Mouse (Mus musculus): ENCODE results near the gene Six5. TPM values are rescaled to one million over a fixed set of nuclear protein-coding genes. Genes with fewer than 3 reads are reported as not detected.

The Six5 gene
- polyA plus RNA-seq, 1 experiment from 2014 or later = 4.2 TPM

- no peak overlapping the region for H3K9ac ChIP-seq (replicated peaks; ENCODE audit: low read depth)
- peaks cover 25% of the 10 kb centered on the region for H3K36me3 ChIP-seq (ENCODE audit: insufficient read depth, low read length)
- H3K4me2 ChIP-seq (replicated peaks; ENCODE audit: low read depth, low read length) = no peak overlapping the region
- H3K4me1 ChIP-seq (ENCODE audit: insufficient read depth, low read depth, low read length) = no peaks in the 10 kb centered on the region
- H3K27me3 ChIP-seq (replicated peaks; ENCODE audit: insufficient read depth, low read length) = no peaks in the 10 kb centered on the region
- ATAC-seq (no peak), DNase-seq (ENCODE audit: low spot score) (no peak)
- no peak overlapping the region for H3K4me3 ChIP-seq (ENCODE audit: low read depth, low read length)
- WGBS = 58% methylated on average over 4 of the region's 4 CpGs
- TF ChIP-seq CTCF (IDR thresholded peaks at IDR 0.05) (no peak), EP300 (IDR thresholded peaks at IDR 0.05) (no peak)
- no peaks in the 10 kb centered on the region for H3K9me3 ChIP-seq (ENCODE audit: low read length)
- H3K27ac ChIP-seq (ENCODE audit: low read length) = no peak overlapping the region
These were observed 43.2 kb upstream of the Six5 start for GRCm38 (mm10) chr7:19051161-19051560.

GRCm38 (mm10) chr7:19052345-19053135, 41.9 kb upstream of the Six5 start:
- WGBS = 89% methylated on average over 15 of the region's 15 CpGs
- Histone ChIP-seq H3K36me3 (ENCODE audit: insufficient read depth, low read length) (0 out of 2 replicates have a peak, but pooled peaks cover 12% of the 10 kb centered on the region), H3K4me1 (ENCODE audit: insufficient read depth, low read depth, low read length) (no peaks in the 10 kb centered on the region), H3K4me3 (ENCODE audit: low read depth, low read length) (no peak overlapping the region), H3K9ac (replicated peaks; ENCODE audit: low read depth) (no peak overlapping the region), H3K9me3 (ENCODE audit: low read length) (no peaks in the 10 kb centered on the region), H3K4me2 (replicated peaks; ENCODE audit: low read depth, low read length) (no peak overlapping the region), H3K27ac (ENCODE audit: low read length) (no peak overlapping the region), H3K27me3 (replicated peaks; ENCODE audit: insufficient read depth, low read length) (no peaks in the 10 kb centered on the region)
- ATAC-seq = no peak
- TF ChIP-seq CTCF (IDR thresholded peaks at IDR 0.05) (no peak), EP300 (IDR thresholded peaks at IDR 0.05) (no peak)
- DNase-seq (ENCODE audit: low spot score) = no peak

GRCm38 (mm10) chr7:19053136-19053532, 41.3 kb upstream of the Six5 start:
- Histone ChIP-seq H3K9me3 (ENCODE audit: low read length) (no peaks in the 10 kb centered on the region), H3K36me3 (ENCODE audit: insufficient read depth, low read length) (0 out of 2 replicates have a peak, but pooled peaks cover 10% of the 10 kb centered on the region), H3K4me1 (ENCODE audit: insufficient read depth, low read depth, low read length) (no peaks in the 10 kb centered on the region), H3K27ac (ENCODE audit: low read length) (no peak overlapping the region), H3K27me3 (replicated peaks; ENCODE audit: insufficient read depth, low read length) (no peaks in the 10 kb centered on the region), H3K4me2 (replicated peaks; ENCODE audit: low read depth, low read length) (no peak overlapping the region), H3K4me3 (ENCODE audit: low read depth, low read length) (no peak overlapping the region), H3K9ac (replicated peaks; ENCODE audit: low read depth) (no peak overlapping the region)
- ATAC-seq (no peak), DNase-seq (ENCODE audit: low spot score) (no peak)
- WGBS = 93% methylated on average over 7 of the region's 7 CpGs
- TF ChIP-seq EP300 (IDR thresholded peaks at IDR 0.05) = no peak
- TF ChIP-seq CTCF (IDR thresholded peaks at IDR 0.05) = no peak

- WGBS = 35% methylated on average over 33 of the region's 33 CpGs
These were observed 40.2 kb upstream of the Six5 start, which contains the start of gene Rsph6a for GRCm38 (mm10) chr7:19054047-19054776. TSS of gene Rsph6a (plus strand) at chr7:19054690.

GRCm38 (mm10) chr7:19054777-19055076, 39.7 kb upstream of the Six5 start:
- TF ChIP-seq CTCF (IDR thresholded peaks at IDR 0.05) (no peak), EP300 (IDR thresholded peaks at IDR 0.05) (no peak)
- H3K27ac ChIP-seq (ENCODE audit: low read length) = no peak overlapping the region
- no peak overlapping the region for H3K4me2 ChIP-seq (replicated peaks; ENCODE audit: low read depth, low read length)
- H3K4me3 ChIP-seq (ENCODE audit: low read depth, low read length) = no peak overlapping the region
- 73% methylated on average over 9 of the region's 9 CpGs for WGBS
- no peak for DNase-seq (ENCODE audit: low spot score)
- 0 out of 2 replicates have a peak, but pooled peaks cover 10% of the 10 kb centered on the region for H3K36me3 ChIP-seq (ENCODE audit: insufficient read depth, low read length)
- no peak overlapping the region for H3K9ac ChIP-seq (replicated peaks; ENCODE audit: low read depth)
- no peaks in the 10 kb centered on the region for H3K4me1 ChIP-seq (ENCODE audit: insufficient read depth, low read depth, low read length)
- ATAC-seq = no peak
- H3K27me3 ChIP-seq (replicated peaks; ENCODE audit: insufficient read depth, low read length) = no peaks in the 10 kb centered on the region
- H3K9me3 ChIP-seq (ENCODE audit: low read length) = no peaks in the 10 kb centered on the region

More at GRCm38 (mm10) chr7:19054047-19054776, 40.2 kb upstream of the Six5 start, which contains the start of gene Rsph6a:
- no peaks in the 10 kb centered on the region for H3K4me1 ChIP-seq (ENCODE audit: insufficient read depth, low read depth, low read length)
- H3K9me3 ChIP-seq (ENCODE audit: low read length) = no peaks in the 10 kb centered on the region
- no peaks in the 10 kb centered on the region for H3K27me3 ChIP-seq (replicated peaks; ENCODE audit: insufficient read depth, low read length)
- no peak within 1 kb of the TSS for H3K27ac ChIP-seq (ENCODE audit: low read length)
- H3K4me3 ChIP-seq (ENCODE audit: low read depth, low read length) = no peak within 1 kb of the TSS
- H3K4me2 ChIP-seq (replicated peaks; ENCODE audit: low read depth, low read length) = no peak within 1 kb of the TSS
- no peak within 1 kb of the TSS for H3K9ac ChIP-seq (replicated peaks; ENCODE audit: low read depth)
- TF ChIP-seq CTCF (IDR thresholded peaks at IDR 0.05) (peak; percentile 71), EP300 (IDR thresholded peaks at IDR 0.05) (no peak)
- DNase-seq (ENCODE audit: low spot score) (peak; percentile 38), ATAC-seq (peak; percentile 36)
- 0 out of 2 replicates have a peak, but pooled peaks cover 10% of the 10 kb centered on the region for H3K36me3 ChIP-seq (ENCODE audit: insufficient read depth, low read length)

GRCm38 (mm10) chr7:19055108-19055507, 39.3 kb upstream of the Six5 start:
- TF ChIP-seq EP300 (IDR thresholded peaks at IDR 0.05) (no peak), CTCF (IDR thresholded peaks at IDR 0.05) (no peak)
- ATAC-seq = no peak
- H3K4me2 ChIP-seq (replicated peaks; ENCODE audit: low read depth, low read length) = no peak overlapping the region
- 0 out of 2 replicates have a peak, but pooled peaks cover 10% of the 10 kb centered on the region for H3K36me3 ChIP-seq (ENCODE audit: insufficient read depth, low read length)
- H3K4me3 ChIP-seq (ENCODE audit: low read depth, low read length) = no peak overlapping the region
- DNase-seq (ENCODE audit: low spot score) = no peak
- H3K9ac ChIP-seq (replicated peaks; ENCODE audit: low read depth) = no peak overlapping the region
- 85% methylated on average over 8 of the region's 8 CpGs for WGBS
- H3K27ac ChIP-seq (ENCODE audit: low read length) = no peak overlapping the region
- no peaks in the 10 kb centered on the region for H3K4me1 ChIP-seq (ENCODE audit: insufficient read depth, low read depth, low read length)
- no peaks in the 10 kb centered on the region for H3K27me3 ChIP-seq (replicated peaks; ENCODE audit: insufficient read depth, low read length)
- H3K9me3 ChIP-seq (ENCODE audit: low read length) = no peaks in the 10 kb centered on the region

All from lung, postnatal 0 days (tissue).